Mouse (Mus musculus) adrenal gland, postnatal 10 days (tissue): ENCODE measurements around the gene Trpm8. TPM values are rescaled to one million over a fixed set of nuclear protein-coding genes. Genes with fewer than 3 reads are reported as not detected.

Experiments used
- DNase-seq: peaks from one replicate; pipeline ENCODE4 v3.0.0; 2021; ENCODE audit warnings: mixed read lengths
- total RNA-seq, 2 experiments: library from RNA; stranded (reverse); gene quantifications; 2 replicates each; pipeline ENCODE4 v1.2.3; 2021

The Trpm8 gene
- total RNA-seq, 2 experiments from 2014 or later = not detected

DNA sequence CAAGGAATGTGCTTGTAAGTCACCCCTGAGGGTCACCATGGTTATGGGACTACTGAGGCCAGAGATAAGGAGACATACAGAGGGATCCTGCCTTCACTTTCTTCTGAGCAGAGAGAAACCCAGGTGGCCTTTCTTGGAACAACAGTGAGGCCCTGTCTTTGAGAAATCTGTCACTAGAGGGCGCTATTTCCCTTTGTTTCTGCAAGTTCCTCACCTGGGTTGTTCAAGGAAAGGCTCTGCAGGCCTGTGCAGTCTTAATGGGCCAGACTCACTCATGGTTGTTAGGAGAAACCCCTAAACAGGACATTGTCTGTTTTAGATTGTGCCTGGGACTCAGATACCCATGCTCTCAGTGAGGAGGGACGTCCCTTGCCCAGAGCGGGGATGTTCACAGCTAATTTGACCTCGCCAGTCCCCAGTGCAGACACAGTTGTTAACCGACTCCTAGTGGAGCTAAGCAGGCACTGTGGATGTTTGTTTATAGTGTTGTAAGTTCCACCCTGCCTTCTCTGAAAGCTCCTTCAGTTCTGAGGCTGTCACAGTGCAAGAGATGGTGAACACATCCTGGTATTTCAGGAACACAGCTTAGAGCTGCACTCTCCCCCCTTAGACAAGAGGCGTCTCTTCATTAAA, 80.1 kb downstream of the Trpm8 start:
- peak; percentile 65 for DNase-seq

- no peak for DNase-seq
These were observed 80.7 kb downstream of the Trpm8 start for GRCm38 (mm10) chr1:88358102-88358654.

- no peak for DNase-seq
These were observed 83.6 kb downstream of the Trpm8 start for GRCm38 (mm10) chr1:88361085-88361484.

- DNase-seq = no peak
These were observed 89.6 kb downstream of the Trpm8 start for GRCm38 (mm10) chr1:88366881-88367644.

- DNase-seq = peak; percentile 29
These were observed 101.0 kb downstream of the Trpm8 start for GRCm38 (mm10) chr1:88378446-88378845.

DNA sequence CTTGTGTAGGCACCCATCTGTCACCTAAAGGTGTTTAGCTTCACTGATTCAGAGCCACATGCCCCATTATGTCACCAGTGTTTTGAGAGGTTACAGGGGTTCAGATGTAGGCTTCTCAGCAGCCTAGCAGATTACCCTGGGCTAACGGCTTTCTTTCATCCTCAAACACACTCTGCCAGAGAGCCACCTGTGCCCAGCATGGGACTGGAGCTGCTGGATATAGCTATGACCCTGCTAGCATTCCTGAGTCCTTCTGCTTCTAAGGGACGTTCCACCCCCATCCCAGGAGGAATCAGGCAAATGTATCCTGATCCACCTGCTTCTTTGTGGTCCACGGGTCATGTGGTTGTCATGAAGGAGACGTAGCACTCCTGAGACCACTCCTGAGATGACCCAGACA, 114.2 kb downstream of the Trpm8 start:
- DNase-seq = no peak

- DNase-seq = no peak
These were observed 115.9 kb downstream of the Trpm8 start for GRCm38 (mm10) chr1:88393321-88393720.

DNA sequence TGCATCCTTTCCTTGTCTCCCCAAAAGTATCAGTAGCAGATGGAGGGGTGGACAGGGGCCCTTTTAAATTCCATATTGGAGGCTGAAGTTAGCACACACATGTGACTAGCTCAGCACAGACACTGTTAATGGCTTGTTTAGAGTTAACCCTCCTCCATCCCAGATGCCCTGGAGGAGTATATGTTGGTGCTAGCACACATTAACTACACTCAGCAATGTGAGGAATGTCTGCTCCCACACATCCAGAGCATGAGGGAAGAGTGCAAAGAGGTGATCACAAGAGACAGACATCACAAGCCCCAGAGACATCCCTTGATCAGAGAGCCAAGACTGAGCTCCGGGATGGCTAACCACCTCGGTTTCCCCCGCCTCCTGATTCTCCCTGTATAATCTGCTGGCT, 125.9 kb downstream of the Trpm8 start:
- DNase-seq = no peak

GRCm38 (mm10) chr1:88406078-88406806, 128.8 kb downstream of the Trpm8 start:
- no peak for DNase-seq

- DNase-seq = no peak
These were observed 129.3 kb downstream of the Trpm8 start, which contains the start of gene Spp2 for GRCm38 (mm10) chr1:88406807-88407198. Gene Spp2, plus strand, starts transcription at chr1:88406961.

- no peak for DNase-seq
These were observed 130.9 kb downstream of the Trpm8 start for GRCm38 (mm10) chr1:88408340-88408739.

GRCm38 (mm10) chr1:88412013-88412412, 134.6 kb downstream of the Trpm8 start:
- no peak for DNase-seq

GRCm38 (mm10) chr1:88418943-88419342, 141.5 kb downstream of the Trpm8 start:
- DNase-seq = no peak

- no peak for DNase-seq
These were observed 144.6 kb downstream of the Trpm8 start for GRCm38 (mm10) chr1:88422045-88422444.

- no peak for DNase-seq
These were observed 145.5 kb downstream of the Trpm8 start for GRCm38 (mm10) chr1:88422846-88423395.

DNA sequence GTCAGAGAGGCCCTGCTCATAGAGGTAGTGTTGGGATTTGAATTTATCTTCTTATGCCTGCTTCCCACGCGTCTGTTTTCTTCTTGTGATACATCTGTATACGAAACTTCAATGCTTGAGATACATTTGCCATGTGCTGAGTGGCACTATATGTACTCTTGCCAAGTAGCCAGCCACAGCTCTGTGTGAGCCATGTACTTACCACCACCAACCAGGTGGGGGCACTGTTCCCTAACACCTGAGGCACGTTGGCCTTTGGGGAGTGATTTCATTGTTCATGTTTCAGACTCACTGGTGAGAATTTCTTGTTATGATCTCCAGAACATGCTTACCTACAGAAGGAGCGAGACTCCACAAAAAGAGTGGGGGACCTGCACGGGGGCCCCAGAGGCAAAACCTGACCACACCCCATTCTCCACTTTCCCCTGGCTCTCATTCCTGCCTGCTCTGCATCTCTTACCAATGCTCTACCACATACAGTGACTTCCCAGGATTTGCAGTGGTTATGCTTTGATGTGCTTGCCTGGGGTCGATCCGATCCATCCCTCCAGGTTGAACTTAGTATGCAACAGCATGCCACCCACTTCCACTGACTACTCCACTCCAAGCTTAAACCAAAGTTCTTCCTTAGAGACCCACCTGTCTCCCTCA, 147.3 kb downstream of the Trpm8 start:
- DNase-seq = peak; percentile 87

- no peak for DNase-seq
These were observed 150.7 kb downstream of the Trpm8 start for GRCm38 (mm10) chr1:88427987-88428741.

GRCm38 (mm10) chr1:88429413-88429812, 152.0 kb downstream of the Trpm8 start:
- DNase-seq = no peak

- no peak for DNase-seq
These were observed 153.8 kb downstream of the Trpm8 start for GRCm38 (mm10) chr1:88431262-88431661.

GRCm38 (mm10) chr1:88432601-88433000, 155.1 kb downstream of the Trpm8 start:
- no peak for DNase-seq
